Mouse (Mus musculus): ENCODE measurements around the gene Cluap1. TPM values are rescaled to one million over a fixed set of nuclear protein-coding genes. Genes with fewer than 3 reads are reported as not detected.

Gene Cluap1
- polyA plus RNA-seq, 1 experiment from 2014 or later, result 13.8 TPM

DNA sequence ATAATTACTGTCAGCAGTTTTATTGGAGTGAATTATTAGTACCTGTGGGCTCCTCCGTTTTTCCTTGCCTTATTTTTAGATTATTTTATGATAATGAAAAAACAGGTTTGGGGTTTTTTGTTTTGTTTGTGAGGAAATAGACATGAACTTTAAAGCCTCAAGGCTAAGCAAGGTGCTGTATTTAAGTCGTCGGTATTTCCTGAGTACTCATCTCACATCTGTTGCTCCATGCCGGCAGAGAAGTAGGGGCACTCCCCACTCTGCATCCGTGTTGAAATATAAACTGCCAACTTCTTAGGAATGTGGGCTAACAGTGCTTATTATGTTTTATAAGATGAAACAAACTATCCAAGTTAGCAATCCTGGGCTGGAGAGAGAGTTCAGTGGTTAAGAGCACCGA is 12.6 kb upstream of the Cluap1 start:
- no peak for ATAC-seq (ENCODE audit: low FRiP score, low TSS enrichment)
- no peaks in the 10 kb centered on the region for H3K9me3 ChIP-seq (ENCODE audit: control insufficient read depth, low read length)
- WGBS, result 69% methylated on average over 6 of the region's 6 CpGs
- peaks cover 13% of the 10 kb centered on the region for H3K36me3 ChIP-seq (ENCODE audit: control insufficient read depth, insufficient read depth, low read length)
- no peak for DNase-seq (ENCODE audit: low spot score)
- no peak for TF ChIP-seq EP300 (optimal IDR thresholded peaks at IDR 0.05)
- TF ChIP-seq CTCF (IDR thresholded peaks at IDR 0.05; ENCODE audit: low read depth), result no peak
- no peaks in the 10 kb centered on the region for H3K27me3 ChIP-seq (ENCODE audit: control insufficient read depth, insufficient read depth, low read length)
- no peaks in the 10 kb centered on the region for H3K4me1 ChIP-seq (replicated peaks; ENCODE audit: control insufficient read depth, insufficient read depth)
- H3K27ac ChIP-seq (replicated peaks), result no peak overlapping the region
- H3K9ac ChIP-seq (ENCODE audit: low read length), result no peak overlapping the region
- H3K4me3 ChIP-seq (ENCODE audit: low read depth, low read length), result no peak overlapping the region
- H3K4me2 ChIP-seq (replicated peaks; ENCODE audit: low read depth), result no peak overlapping the region

GRCm38 (mm10) chr16:3896553-3896952 is 12.0 kb upstream of the Cluap1 start:
- no peaks in the 10 kb centered on the region for H3K4me1 ChIP-seq (replicated peaks; ENCODE audit: control insufficient read depth, insufficient read depth)
- H3K4me3 ChIP-seq (ENCODE audit: low read depth, low read length), result no peak overlapping the region
- no peak overlapping the region for H3K27ac ChIP-seq (replicated peaks)
- no peaks in the 10 kb centered on the region for H3K9me3 ChIP-seq (ENCODE audit: control insufficient read depth, low read length)
- WGBS, result 88% methylated on average over 1 of the region's 1 CpGs
- DNase-seq (ENCODE audit: low spot score) (no peak), ATAC-seq (ENCODE audit: low FRiP score, low TSS enrichment) (0 out of 2 replicates have a peak, but pooled peaks have one; percentile 36)
- TF ChIP-seq EP300 (optimal IDR thresholded peaks at IDR 0.05) (no peak), CTCF (IDR thresholded peaks at IDR 0.05; ENCODE audit: low read depth) (no peak)
- H3K27me3 ChIP-seq (ENCODE audit: control insufficient read depth, insufficient read depth, low read length), result no peaks in the 10 kb centered on the region
- H3K36me3 ChIP-seq (ENCODE audit: control insufficient read depth, insufficient read depth, low read length), result peaks cover 15% of the 10 kb centered on the region
- no peak overlapping the region for H3K9ac ChIP-seq (ENCODE audit: low read length)
- no peak overlapping the region for H3K4me2 ChIP-seq (replicated peaks; ENCODE audit: low read depth)

DNA sequence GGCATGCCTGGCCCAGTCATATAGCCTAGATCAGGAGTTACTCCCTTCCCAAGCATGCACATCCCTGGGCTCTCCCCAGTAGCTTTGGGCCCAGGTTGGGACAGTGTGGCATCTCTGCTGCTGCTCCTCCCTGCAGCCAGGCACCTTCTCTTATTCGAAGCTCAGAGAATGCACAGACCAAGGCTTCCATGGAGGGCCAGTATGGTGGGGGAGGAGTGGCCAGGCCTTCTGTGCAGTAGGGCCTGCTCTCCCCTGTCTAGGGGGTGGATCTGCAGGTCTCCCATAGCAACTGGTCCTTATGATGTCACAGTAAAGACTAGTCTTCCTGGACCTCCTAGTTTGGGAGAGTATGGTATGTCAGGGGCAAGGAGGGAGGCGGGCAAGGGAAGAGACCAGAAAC is 1.1 kb upstream of the Cluap1 start:
- TF ChIP-seq CTCF (IDR thresholded peaks at IDR 0.05; ENCODE audit: low read depth) (no peak), EP300 (optimal IDR thresholded peaks at IDR 0.05) (no peak)
- DNase-seq (ENCODE audit: low spot score) (no peak), ATAC-seq (ENCODE audit: low FRiP score, low TSS enrichment) (no peak)
- no peak overlapping the region for H3K27ac ChIP-seq (replicated peaks)
- no peak overlapping the region for H3K9ac ChIP-seq (ENCODE audit: low read length)
- H3K27me3 ChIP-seq (ENCODE audit: control insufficient read depth, insufficient read depth, low read length), result no peaks in the 10 kb centered on the region
- no peak overlapping the region for H3K4me2 ChIP-seq (replicated peaks; ENCODE audit: low read depth)
- no peaks in the 10 kb centered on the region for H3K9me3 ChIP-seq (ENCODE audit: control insufficient read depth, low read length)
- 0 out of 2 replicates have a peak, but pooled peaks cover 2% of the 10 kb centered on the region for H3K4me1 ChIP-seq (replicated peaks; ENCODE audit: control insufficient read depth, insufficient read depth)
- H3K36me3 ChIP-seq (ENCODE audit: control insufficient read depth, insufficient read depth, low read length), result peaks cover 17% of the 10 kb centered on the region
- 66% methylated on average over 2 of the region's 2 CpGs for WGBS
- no peak overlapping the region for H3K4me3 ChIP-seq (ENCODE audit: low read depth, low read length)

- Histone ChIP-seq H3K4me1 (replicated peaks; ENCODE audit: control insufficient read depth, insufficient read depth) (0 out of 2 replicates have a peak, but pooled peaks cover 2% of the 10 kb centered on the region), H3K36me3 (ENCODE audit: control insufficient read depth, insufficient read depth, low read length) (peaks cover 8% of the 10 kb centered on the region; the same call in 1 of the 2 replicates), H3K4me3 (ENCODE audit: low read depth, low read length) (peak overlapping the region; percentile 61), H3K27me3 (ENCODE audit: control insufficient read depth, insufficient read depth, low read length) (no peaks in the 10 kb centered on the region), H3K9ac (ENCODE audit: low read length) (peak overlapping the region; percentile 79), H3K27ac (replicated peaks) (peak overlapping the region; percentile 80), H3K4me2 (replicated peaks; ENCODE audit: low read depth) (peak overlapping the region; percentile 80), H3K9me3 (ENCODE audit: control insufficient read depth, low read length) (no peaks in the 10 kb centered on the region)
- WGBS, result 5% methylated on average over 20 of the region's 20 CpGs
- no peak for ATAC-seq (ENCODE audit: low FRiP score, low TSS enrichment)
- TF ChIP-seq CTCF (IDR thresholded peaks at IDR 0.05; ENCODE audit: low read depth), result no peak
- TF ChIP-seq EP300 (optimal IDR thresholded peaks at IDR 0.05), result no peak
- DNase-seq (ENCODE audit: low spot score), result no peak
Observed at GRCm38 (mm10) chr16:3909118-3909517, 517 bp downstream of the Cluap1 start.

DNA sequence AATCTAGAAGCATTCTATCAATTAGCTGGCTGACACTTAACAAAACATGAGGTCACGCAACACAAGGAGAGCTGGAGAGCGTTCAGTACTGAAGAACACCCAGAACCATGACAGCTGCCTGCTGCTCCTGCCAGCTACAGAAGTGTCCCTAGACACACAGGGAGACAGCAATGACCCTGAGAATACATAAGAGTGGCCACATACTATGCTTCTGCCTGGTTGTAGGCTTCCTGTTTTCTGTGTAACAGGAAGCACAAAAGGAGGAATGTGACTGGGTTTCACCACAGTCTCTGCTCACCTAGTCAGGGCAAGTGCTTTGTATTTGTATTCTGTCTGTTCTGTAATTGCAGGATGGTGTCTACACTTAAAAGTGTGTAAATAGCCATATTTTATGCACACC is 12.2 kb downstream of the Cluap1 start:
- Histone ChIP-seq H3K27ac (replicated peaks) (no peak overlapping the region), H3K9ac (ENCODE audit: low read length) (no peak overlapping the region), H3K36me3 (ENCODE audit: control insufficient read depth, insufficient read depth, low read length) (peaks cover 20% of the 10 kb centered on the region), H3K4me2 (replicated peaks; ENCODE audit: low read depth) (no peak overlapping the region), H3K27me3 (ENCODE audit: control insufficient read depth, insufficient read depth, low read length) (no peaks in the 10 kb centered on the region), H3K4me1 (replicated peaks; ENCODE audit: control insufficient read depth, insufficient read depth) (no peaks in the 10 kb centered on the region), H3K9me3 (ENCODE audit: control insufficient read depth, low read length) (no peaks in the 10 kb centered on the region), H3K4me3 (ENCODE audit: low read depth, low read length) (no peak overlapping the region)
- TF ChIP-seq CTCF (IDR thresholded peaks at IDR 0.05; ENCODE audit: low read depth) (no peak), EP300 (optimal IDR thresholded peaks at IDR 0.05) (no peak)
- ATAC-seq (ENCODE audit: low FRiP score, low TSS enrichment) (no peak), DNase-seq (ENCODE audit: low spot score) (no peak)
- WGBS, result 89% methylated on average over 2 of the region's 2 CpGs

GRCm38 (mm10) chr16:3923515-3923914 is 14.9 kb downstream of the Cluap1 start:
- no peaks in the 10 kb centered on the region for H3K27me3 ChIP-seq (ENCODE audit: control insufficient read depth, insufficient read depth, low read length)
- TF ChIP-seq EP300 (optimal IDR thresholded peaks at IDR 0.05) (no peak), CTCF (IDR thresholded peaks at IDR 0.05; ENCODE audit: low read depth) (no peak)
- no peak overlapping the region for H3K4me2 ChIP-seq (replicated peaks; ENCODE audit: low read depth)
- ATAC-seq (ENCODE audit: low FRiP score, low TSS enrichment) (no peak), DNase-seq (ENCODE audit: low spot score) (no peak)
- H3K4me1 ChIP-seq (replicated peaks; ENCODE audit: control insufficient read depth, insufficient read depth), result no peaks in the 10 kb centered on the region
- no peak overlapping the region for H3K27ac ChIP-seq (replicated peaks)
- WGBS, result 86% methylated on average over 3 of the region's 3 CpGs
- H3K9me3 ChIP-seq (ENCODE audit: control insufficient read depth, low read length), result no peaks in the 10 kb centered on the region
- no peak overlapping the region for H3K4me3 ChIP-seq (ENCODE audit: low read depth, low read length)
- H3K36me3 ChIP-seq (ENCODE audit: control insufficient read depth, insufficient read depth, low read length), result peaks cover 17% of the 10 kb centered on the region
- H3K9ac ChIP-seq (ENCODE audit: low read length), result no peak overlapping the region

Measured in stomach, postnatal 0 days (tissue).